Mouse (Mus musculus) gastrocnemius, postnatal 10 days (tissue): Measurements from ENCODE around the gene Mpc1. TPM values are rescaled to one million over a fixed set of nuclear protein-coding genes. Genes with fewer than 3 reads are reported as not detected.
A peak's percentile ranks its signal among the peaks of the same experiment; 100 is the strongest.
"Not testable (repeated sequence)": the region's sequence is repeated elsewhere in the genome, so short reads cannot be mapped to it uniquely, and the experiment has no call there.

ENCODE experiments used
- DNase-seq: peaks from one replicate; pipeline ENCODE4 v3.0.0; 2021; ENCODE audit warnings: mixed read lengths
- long read RNA-seq, 2 experiments: library from polyadenylated mRNA; stranded (forward); transcript quantifications; one replicate each; pipeline ENCODE4 v2.0.0; 2021
- total RNA-seq, 2 experiments: library from RNA; stranded (reverse); gene quantifications; 2 replicates each; pipeline ENCODE4 v1.2.3; 2021

The Mpc1 gene
- 100 to 1,000 TPM; 206 to 242 TPM for total RNA-seq
- long read RNA-seq, experiment 1, partial matches to known transcripts = 0 of 162 reads
- long read RNA-seq, experiment 1, other reads (novel, unspliced or antisense) = 158 of 162 reads
- long read RNA-seq, experiment 2, partial matches to known transcripts = 0 of 182 reads
- long read RNA-seq, experiment 2, other reads (novel, unspliced or antisense) = 180 of 182 reads

- peak; percentile 71 for DNase-seq
Measured at GRCm38 (mm10) chr17:8282821-8283525, at the start of gene Mpc1. Mpc1 (plus strand) TSS chr17:8282904.

GRCm38 (mm10) chr17:8233618-8234214, 49.0 kb upstream of the Mpc1 start:
- no peak for DNase-seq

- DNase-seq = no peak
Measured at GRCm38 (mm10) chr17:8234537-8234936, 48.2 kb upstream of the Mpc1 start.

GRCm38 (mm10) chr17:8235743-8236142, 47.0 kb upstream of the Mpc1 start, which contains the start of gene Ccr6:
Ccr6 (plus strand) TSS chr17:8236043.
- DNase-seq = no peak

- DNase-seq = no peak
Measured at GRCm38 (mm10) chr17:8238012-8238710, 44.5 kb upstream of the Mpc1 start.

- DNase-seq = no peak
Measured at GRCm38 (mm10) chr17:8239561-8239960, 43.1 kb upstream of the Mpc1 start.

- DNase-seq = no peak
Measured at GRCm38 (mm10) chr17:8240517-8240916, 42.2 kb upstream of the Mpc1 start.

- no peak for DNase-seq
Measured at GRCm38 (mm10) chr17:8241645-8242044, 41.1 kb upstream of the Mpc1 start.

GRCm38 (mm10) chr17:8242186-8242585, 40.5 kb upstream of the Mpc1 start:
- DNase-seq = no peak

GRCm38 (mm10) chr17:8244124-8244523, 38.6 kb upstream of the Mpc1 start:
- no peak for DNase-seq

GRCm38 (mm10) chr17:8246102-8246754, 36.5 kb upstream of the Mpc1 start:
- DNase-seq = no peak

- DNase-seq = no peak
Measured at GRCm38 (mm10) chr17:8251704-8252103, 31.0 kb upstream of the Mpc1 start.

GRCm38 (mm10) chr17:8254268-8254667, 28.4 kb upstream of the Mpc1 start:
- no peak for DNase-seq

- DNase-seq = no peak
Measured at GRCm38 (mm10) chr17:8254914-8255313, 27.8 kb upstream of the Mpc1 start.

GRCm38 (mm10) chr17:8255583-8255982, 27.1 kb upstream of the Mpc1 start:
- no peak for DNase-seq

- no peak for DNase-seq
Measured at GRCm38 (mm10) chr17:8256982-8257381, 25.7 kb upstream of the Mpc1 start.

GRCm38 (mm10) chr17:8264638-8265037, 18.1 kb upstream of the Mpc1 start:
- not testable (repeated sequence) for DNase-seq

- DNase-seq = no peak
Measured at GRCm38 (mm10) chr17:8272054-8272749, 10.5 kb upstream of the Mpc1 start.

- no peak for DNase-seq
Measured at GRCm38 (mm10) chr17:8272951-8273350, 9.8 kb upstream of the Mpc1 start.

- DNase-seq = no peak
Measured at GRCm38 (mm10) chr17:8276071-8276470, 6.6 kb upstream of the Mpc1 start.

GRCm38 (mm10) chr17:8276680-8277079, 6.0 kb upstream of the Mpc1 start:
- no peak for DNase-seq

- DNase-seq = no peak
Measured at GRCm38 (mm10) chr17:8277266-8277665, 5.4 kb upstream of the Mpc1 start.
